Mouse (Mus musculus) kidney, adult 2 months (tissue): ENCODE results near the gene Morc3.

ENCODE experiments used
- CTCF ChIP-seq: fragments of 200-500 bp; conservative IDR thresholded peaks from 2 replicates; pipeline ENCODE4 v1.5.1; 2011; ENCODE audit warnings: low read depth, mild to moderate bottlenecking, control low read depth, low read length, moderate library complexity, mixed read lengths; ENCODE audit not compliant: insufficient read depth, insufficient read length
- POLR2A ChIP-seq: fragments of 200-500 bp; IDR thresholded peaks from one replicate; pipeline ENCODE4 v1.6.1; 2011; ENCODE audit warnings: low read depth, low read length, control low read depth

DNA sequence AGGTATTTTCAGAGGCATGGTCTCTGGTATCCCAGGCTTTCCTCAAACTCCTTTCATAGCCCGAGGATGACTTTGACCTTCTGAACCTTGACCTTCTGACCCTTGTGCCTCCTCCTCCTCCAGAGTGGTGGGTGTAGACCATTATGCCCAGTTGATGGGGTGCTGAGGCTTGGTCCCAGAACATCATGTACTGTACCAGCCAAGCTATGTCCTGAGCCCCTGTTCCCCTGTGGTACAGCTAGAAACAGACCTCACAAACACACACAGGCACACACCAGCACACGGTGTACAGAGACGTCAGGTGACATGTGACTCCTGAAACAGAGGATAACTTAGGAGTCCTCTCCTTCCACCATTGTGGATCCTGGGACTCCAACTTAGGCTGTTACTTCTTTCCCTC is 80.9 kb downstream of the Morc3 start:
- TF ChIP-seq POLR2A (no peak), CTCF (no peak)
